Mouse (Mus musculus) limb, embryonic 10.5 days (tissue): Measurements from ENCODE around the gene Olfr1368. TPM values are rescaled to one million over a fixed set of nuclear protein-coding genes. Genes with fewer than 3 reads are reported as not detected.
"Not testable (repeated sequence)": the region's sequence is repeated elsewhere in the genome, so short reads cannot be mapped to it uniquely, and the experiment has no call there.

Experiments used
- DNase-seq: peaks from one replicate; pipeline ENCODE4 v3.0.0-alpha.2; 2017; ENCODE audit warnings: low spot score
- H3K27ac ChIP-seq: fragments of 300-500 bp; sonication (generic); 2 replicates; pipeline ENCODE4 v1.5.1; 2016; ENCODE audit warnings: mild to moderate bottlenecking
- H3K27me3 ChIP-seq: fragments of 300-500 bp; sonication (generic); 2 replicates; pipeline ENCODE4 v1.6.1; 2016; ENCODE audit warnings: low read depth, mild to moderate bottlenecking; ENCODE audit not compliant: poor library complexity, severe bottlenecking
- H3K36me3 ChIP-seq: fragments of 300-500 bp; sonication (generic); 2 replicates; pipeline ENCODE4 v1.6.1; 2016; ENCODE audit warnings: mild to moderate bottlenecking, moderate library complexity
- H3K4me1 ChIP-seq: fragments of 300-500 bp; sonication (generic); 2 replicates; pipeline ENCODE4 v1.6.1; 2016
- H3K4me3 ChIP-seq: fragments of 300-500 bp; sonication (generic); 2 replicates; pipeline ENCODE4 v1.5.1; 2016; ENCODE audit warnings: mild to moderate bottlenecking, moderate library complexity
- H3K9me3 ChIP-seq: fragments of 300-500 bp; sonication (generic); replicated peaks from 2 replicates; pipeline ENCODE4 v1.6.1; 2016; ENCODE audit warnings: mild to moderate bottlenecking
- WGBS: fragments of 180-500 bp; shearing (Covaris S2); methylation state at CpG from one replicate; pipeline ENCODE4 v1.1.7; 2016; 5-methylcytosine and 5-hydroxymethylcytosine counted together
- polyA plus RNA-seq: library from polyadenylated mRNA; unstranded; fragments of >200 nt; fragmentation: Nextera tagmentation; extraction: Ambion mirVana; gene quantifications from 2 replicates; pipeline ENCODE4 v1.2.1, GENCODE M21; 2016

The Olfr1368 gene
- polyA plus RNA-seq, 1 experiment from 2014 or later: not detected

DNA sequence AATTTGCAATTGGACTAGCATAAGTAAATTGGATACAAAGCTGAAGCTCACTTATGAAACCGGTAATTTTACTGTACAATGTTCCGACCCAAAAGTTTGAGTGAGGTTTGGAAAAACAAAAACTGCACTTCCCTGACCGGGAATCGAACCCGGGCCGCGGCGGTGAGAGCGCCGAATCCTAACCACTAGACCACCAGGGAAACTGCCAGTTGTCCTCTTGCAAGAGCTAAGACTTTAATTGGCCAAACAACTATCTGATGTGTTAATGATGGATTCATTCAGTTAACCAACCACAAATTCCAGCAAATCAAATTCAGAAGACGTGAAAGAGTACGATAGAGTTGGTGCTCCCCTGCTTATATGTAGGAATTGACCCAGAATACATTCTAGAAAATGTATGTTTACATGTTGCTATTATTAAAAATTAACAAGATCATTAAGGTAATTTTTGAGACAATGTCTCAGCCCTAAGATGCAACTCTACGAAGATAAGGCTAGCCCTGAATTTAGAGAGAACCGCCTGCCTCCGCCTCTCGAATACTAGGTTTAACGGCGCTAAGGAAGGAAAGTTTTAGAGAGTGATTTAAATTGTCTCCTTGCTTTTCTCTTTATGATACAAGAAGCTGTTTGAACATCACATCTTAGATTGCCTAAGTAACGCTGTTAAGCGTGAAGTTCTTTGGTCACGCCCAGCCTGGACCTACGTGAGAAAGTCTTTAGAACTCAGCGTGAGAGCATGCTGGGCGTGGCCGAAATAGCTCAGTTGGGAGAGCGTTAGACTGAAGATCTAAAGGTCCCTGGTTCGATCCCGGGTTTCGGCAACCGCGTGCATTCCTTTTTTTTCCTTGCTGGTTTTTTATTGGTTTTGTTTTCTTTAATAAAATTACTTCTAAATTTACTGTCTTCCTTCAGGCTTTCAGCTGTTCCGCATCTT lies 15.3 kb upstream of the Olfr1368 start:
- Histone ChIP-seq H3K27ac (no peak overlapping the region), H3K4me1 (no peaks in the 10 kb centered on the region), H3K36me3 (no peaks in the 10 kb centered on the region), H3K9me3 (no peaks in the 10 kb centered on the region), H3K4me3 (peak overlapping the region; percentile 64), H3K27me3 (no peaks in the 10 kb centered on the region)
- peak; percentile 95 for DNase-seq
- under 1% methylated on average over 32 of the region's 32 CpGs for WGBS

DNA sequence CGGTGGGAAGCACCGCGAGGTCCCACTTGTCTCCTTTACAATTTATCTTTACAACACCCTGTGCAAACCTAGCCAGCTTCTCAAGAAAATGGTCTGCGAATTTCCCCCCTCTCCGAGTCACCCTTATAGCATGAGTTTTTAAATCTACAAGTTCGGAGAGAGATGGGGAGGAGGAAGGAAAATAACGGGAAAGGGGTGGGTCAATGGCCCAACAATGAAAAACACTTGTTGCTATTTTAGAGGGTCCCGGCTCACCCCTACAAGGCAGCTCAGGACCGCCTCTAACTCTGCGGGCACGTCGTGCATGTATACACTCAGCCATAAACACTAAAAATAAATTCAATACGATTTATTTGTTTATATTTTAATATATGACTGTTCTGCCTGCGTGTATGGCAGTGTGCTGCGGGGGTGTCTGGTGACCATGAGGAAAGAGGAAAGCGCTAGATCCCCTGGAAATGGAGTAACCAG lies 14.4 kb upstream of the Olfr1368 start:
- under 1% methylated on average over 16 of the region's 16 CpGs for WGBS
- DNase-seq: no peak

DNA sequence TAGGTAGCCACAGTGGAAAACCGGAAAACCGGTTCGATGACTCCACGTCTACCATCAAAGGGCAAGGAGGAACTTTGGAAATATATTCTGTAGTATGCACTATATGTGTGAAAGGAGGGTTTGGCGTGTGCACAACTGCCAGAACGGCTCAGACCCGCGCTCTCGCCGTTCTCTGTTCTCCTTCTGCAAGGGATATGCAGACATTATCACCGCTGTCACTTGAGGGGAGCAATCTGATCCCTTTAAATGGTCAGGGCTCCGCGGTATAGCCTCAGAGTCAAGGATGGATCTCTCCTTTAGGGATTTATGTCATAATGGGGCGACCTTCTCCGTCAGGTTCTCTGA lies 13.8 kb upstream of the Olfr1368 start:
- H3K36me3 ChIP-seq: no peaks in the 10 kb centered on the region
- DNase-seq: no peak
- H3K27me3 ChIP-seq: no peaks in the 10 kb centered on the region
- no peaks in the 10 kb centered on the region for H3K4me1 ChIP-seq
- H3K4me3 ChIP-seq: peak overlapping the region; percentile 64
- H3K9me3 ChIP-seq: no peaks in the 10 kb centered on the region
- H3K27ac ChIP-seq: no peak overlapping the region
- WGBS: 0% methylated on average over 15 of the region's 15 CpGs

More for the DNA sequence above, 14.4 kb upstream of the Olfr1368 start:
- H3K4me3 ChIP-seq: peak overlapping the region; percentile 64
- no peaks in the 10 kb centered on the region for H3K27me3 ChIP-seq
- H3K27ac ChIP-seq: no peak overlapping the region
- H3K4me1 ChIP-seq: no peaks in the 10 kb centered on the region
- H3K36me3 ChIP-seq: no peaks in the 10 kb centered on the region
- H3K9me3 ChIP-seq: no peaks in the 10 kb centered on the region

DNA sequence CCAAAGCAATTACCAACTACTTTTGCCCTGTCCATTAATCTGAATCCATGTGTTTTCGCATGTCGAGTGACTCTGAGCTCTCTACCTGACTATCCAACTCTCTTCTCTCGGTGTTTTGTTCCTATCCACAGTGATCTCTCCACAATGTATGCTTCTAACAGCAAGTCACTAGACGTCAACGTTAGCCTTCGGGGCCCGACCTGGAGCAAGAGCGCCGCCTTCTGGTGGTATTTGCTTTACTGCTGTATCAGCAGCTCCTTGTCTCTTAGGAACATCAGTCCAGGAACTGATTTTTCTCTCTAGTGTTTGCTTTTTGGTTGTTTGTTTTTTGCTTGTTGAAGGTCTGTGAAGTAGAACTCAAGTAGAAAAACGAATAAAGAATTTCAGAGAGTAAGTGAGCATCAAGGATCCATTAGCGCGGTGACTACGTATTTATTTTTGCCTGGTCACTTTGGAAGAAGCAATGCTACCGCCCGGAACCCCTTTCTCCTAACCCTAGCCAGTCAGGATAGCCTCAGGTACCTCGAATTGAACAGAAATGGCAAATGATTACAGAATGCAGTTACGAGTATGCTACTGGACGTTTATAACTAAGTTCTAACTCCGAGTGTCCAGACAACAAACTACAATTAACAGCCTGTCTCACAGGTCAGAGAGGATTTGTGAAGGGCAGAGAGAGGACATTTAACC lies 13.3 kb upstream of the Olfr1368 start:
- H3K27ac ChIP-seq: no peak overlapping the region
- no peaks in the 10 kb centered on the region for H3K27me3 ChIP-seq
- WGBS: under 1% methylated on average over 19 of the region's 19 CpGs
- H3K4me3 ChIP-seq: peak overlapping the region; percentile 64
- no peaks in the 10 kb centered on the region for H3K36me3 ChIP-seq
- H3K4me1 ChIP-seq: no peaks in the 10 kb centered on the region
- peak; percentile 93 for DNase-seq
- H3K9me3 ChIP-seq: no peaks in the 10 kb centered on the region

DNA sequence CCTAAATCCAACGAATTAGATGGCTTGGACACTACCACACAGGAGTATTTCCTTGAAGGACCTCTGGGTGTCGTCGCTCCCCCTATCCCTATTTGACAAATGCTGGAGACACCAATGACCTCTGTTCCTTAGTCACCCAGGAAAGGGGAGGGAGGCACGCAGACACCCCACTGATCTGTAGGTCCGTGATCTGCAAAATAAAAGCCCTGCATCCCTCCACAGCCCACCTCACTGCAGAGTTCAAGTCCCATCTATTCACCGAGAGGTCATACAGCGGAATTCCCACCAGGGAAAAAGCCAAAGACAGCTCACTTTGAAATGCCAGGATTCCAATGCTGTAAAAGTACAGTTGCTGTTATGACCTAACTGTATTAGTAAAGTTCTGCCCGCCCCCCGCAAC lies 12.4 kb upstream of the Olfr1368 start:
- 8% methylated on average over 9 of the region's 9 CpGs for WGBS
- no peaks in the 10 kb centered on the region for H3K9me3 ChIP-seq
- no peak overlapping the region for H3K27ac ChIP-seq
- H3K4me3 ChIP-seq: peak overlapping the region; percentile 64
- no peak for DNase-seq
- no peaks in the 10 kb centered on the region for H3K4me1 ChIP-seq
- no peaks in the 10 kb centered on the region for H3K36me3 ChIP-seq
- no peaks in the 10 kb centered on the region for H3K27me3 ChIP-seq

DNA sequence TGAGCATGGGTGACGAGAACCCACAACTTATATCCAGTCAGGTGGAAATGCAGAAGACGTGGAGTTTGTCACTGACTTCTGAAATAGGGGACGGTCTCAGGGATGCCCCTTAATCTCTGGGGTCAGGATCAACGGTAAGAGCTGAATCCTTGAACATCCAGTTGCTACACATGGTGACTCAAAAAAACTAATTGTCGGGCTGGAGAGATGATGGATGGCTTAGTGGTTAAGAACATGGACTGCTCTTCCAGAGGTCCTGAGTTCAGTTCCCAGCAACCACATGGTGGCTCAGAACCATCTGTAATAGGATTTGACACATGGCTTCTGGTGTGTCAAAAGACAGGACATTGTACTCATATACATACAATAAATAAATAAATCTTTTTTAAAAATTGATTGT lies 10.2 kb upstream of the Olfr1368 start:
- no peaks in the 10 kb centered on the region for H3K27me3 ChIP-seq
- 85% methylated on average over 5 of the region's 5 CpGs for WGBS
- no peaks in the 10 kb centered on the region for H3K9me3 ChIP-seq
- no peaks in the 10 kb centered on the region for H3K4me1 ChIP-seq
- no peaks in the 10 kb centered on the region for H3K36me3 ChIP-seq
- H3K4me3 ChIP-seq: no peak overlapping the region
- no peak for DNase-seq
- no peak overlapping the region for H3K27ac ChIP-seq

DNA sequence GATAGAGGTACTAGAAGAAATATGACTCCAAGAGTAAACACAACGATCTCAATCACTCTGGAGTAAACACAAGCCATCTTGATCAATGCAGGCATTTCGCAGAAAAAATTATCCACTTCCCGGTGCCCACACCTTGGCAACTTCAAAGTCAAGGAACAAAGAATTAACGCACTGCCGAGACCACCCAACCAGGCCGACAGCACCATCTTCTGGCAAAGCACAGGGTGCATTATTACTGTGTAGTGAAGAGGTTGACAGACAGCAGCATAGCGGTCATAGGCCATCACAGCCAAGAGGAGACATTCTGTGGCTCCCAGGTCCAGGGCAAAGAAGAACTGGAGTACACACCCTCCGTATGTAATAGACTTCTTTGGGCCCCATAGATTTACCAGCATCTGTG lies 3.2 kb downstream of the Olfr1368 start:
- no peak for DNase-seq
- Histone ChIP-seq H3K9me3 (no peaks in the 10 kb centered on the region), H3K4me1 (no peaks in the 10 kb centered on the region), H3K27me3 (no peaks in the 10 kb centered on the region), H3K36me3 (no peaks in the 10 kb centered on the region), H3K27ac (no peak overlapping the region), H3K4me3 (no peak overlapping the region)
- WGBS: 48% methylated on average over 8 of the region's 8 CpGs

DNA sequence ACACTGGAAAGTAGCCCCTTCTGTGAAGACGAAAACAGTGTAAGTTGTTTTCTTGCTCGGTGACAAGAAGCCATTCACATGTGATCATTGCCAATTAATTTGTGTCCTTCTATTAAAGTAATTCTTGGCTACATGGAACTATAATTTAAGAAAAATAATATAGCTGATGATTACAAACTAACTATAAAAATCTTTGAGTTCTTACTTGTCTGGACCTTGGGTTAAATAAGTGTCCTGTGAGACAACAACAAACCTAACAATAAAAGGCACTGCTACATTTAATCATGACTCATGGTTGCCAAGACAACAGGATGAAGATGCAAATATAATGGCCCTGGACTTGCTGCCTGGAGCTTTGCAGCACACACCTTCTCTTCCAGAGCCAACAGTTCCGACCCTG lies 16.3 kb downstream of the Olfr1368 start, which contains the start of gene Olfr263:
Olfr263 (plus strand) TSS at position 301 of the 400 bp plus-strand sequence.
- not testable (repeated sequence) for H3K27me3 ChIP-seq, H3K27ac ChIP-seq, H3K36me3 ChIP-seq, H3K4me1 ChIP-seq, H3K9me3 ChIP-seq, DNase-seq, H3K4me3 ChIP-seq
- WGBS: 86% methylated on average over 3 of the region's 3 CpGs

DNA sequence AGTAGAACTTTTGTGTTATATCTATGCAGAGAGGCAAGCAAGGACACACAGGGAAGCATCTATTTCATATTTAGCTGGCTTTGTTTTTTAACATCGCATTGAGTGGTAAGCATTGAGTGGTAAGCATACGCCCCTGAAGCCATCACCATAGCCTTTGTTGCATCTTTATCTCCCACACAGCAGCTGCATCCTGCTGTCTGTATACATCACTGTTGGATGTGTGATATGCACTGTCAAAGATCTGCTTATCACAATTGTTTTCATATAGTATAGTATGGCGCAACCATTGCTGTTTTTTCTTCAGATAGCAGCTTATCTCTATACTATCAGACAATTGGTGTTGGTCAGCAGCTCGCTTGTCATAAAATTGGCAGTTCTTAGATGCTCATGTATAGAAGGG lies 31.5 kb downstream of the Olfr1368 start:
- Histone ChIP-seq H3K27me3 (no peaks in the 10 kb centered on the region), H3K4me1 (no peaks in the 10 kb centered on the region), H3K36me3 (no peaks in the 10 kb centered on the region), H3K27ac (no peak overlapping the region), H3K4me3 (no peak overlapping the region), H3K9me3 (no peaks in the 10 kb centered on the region)
- 81% methylated on average over 4 of the region's 4 CpGs for WGBS
- no peak for DNase-seq

DNA sequence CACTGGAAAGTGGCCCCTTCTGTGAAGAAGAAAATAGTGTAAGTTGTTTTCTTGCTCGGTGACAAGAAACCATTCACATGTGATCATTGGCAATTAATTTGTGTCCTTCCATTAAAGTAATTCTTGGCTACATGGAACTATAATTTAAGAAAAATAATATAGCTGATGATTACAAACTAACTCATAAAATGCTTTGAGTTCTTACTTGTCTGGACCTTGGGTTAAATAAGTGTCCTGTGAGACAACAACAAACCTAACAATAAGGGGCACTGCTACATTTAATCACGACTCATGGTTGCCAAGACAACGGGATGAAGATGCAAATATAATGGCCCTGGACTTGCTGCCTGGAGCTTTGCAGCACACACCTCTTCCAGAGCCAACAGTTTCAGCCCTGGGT lies 34.5 kb downstream of the Olfr1368 start, which contains the start of gene Olfr1369-ps1:
Olfr1369-ps1 (plus strand) TSS at position 301 of the 400 bp plus-strand sequence.
- H3K4me1 ChIP-seq, H3K36me3 ChIP-seq, H3K4me3 ChIP-seq, H3K9me3 ChIP-seq, H3K27ac ChIP-seq, H3K27me3 ChIP-seq, DNase-seq: not testable (repeated sequence)
- 81% methylated on average over 3 of the region's 3 CpGs for WGBS

DNA sequence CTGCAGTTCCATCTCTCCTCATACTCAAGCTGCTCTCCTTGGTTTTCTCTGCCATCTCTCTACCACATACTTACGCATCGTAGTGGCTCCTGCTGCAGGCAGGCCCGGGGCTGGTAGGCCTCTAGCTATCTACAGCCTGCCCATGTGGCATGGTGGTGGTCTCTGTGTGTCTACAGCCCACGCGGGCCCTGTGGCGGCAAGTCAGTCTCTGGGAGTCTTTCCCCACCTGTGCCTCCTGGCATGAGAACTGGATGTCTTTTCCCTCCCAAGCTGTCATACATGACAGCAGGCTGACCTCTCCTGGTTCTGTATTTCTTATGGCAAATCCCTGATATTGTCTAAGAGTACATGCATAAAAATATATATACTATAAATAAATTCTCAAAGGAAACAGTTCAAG lies 35.2 kb downstream of the Olfr1368 start:
- 94% methylated on average over 6 of the region's 6 CpGs for WGBS
- H3K4me1 ChIP-seq: no peaks in the 10 kb centered on the region

DNA sequence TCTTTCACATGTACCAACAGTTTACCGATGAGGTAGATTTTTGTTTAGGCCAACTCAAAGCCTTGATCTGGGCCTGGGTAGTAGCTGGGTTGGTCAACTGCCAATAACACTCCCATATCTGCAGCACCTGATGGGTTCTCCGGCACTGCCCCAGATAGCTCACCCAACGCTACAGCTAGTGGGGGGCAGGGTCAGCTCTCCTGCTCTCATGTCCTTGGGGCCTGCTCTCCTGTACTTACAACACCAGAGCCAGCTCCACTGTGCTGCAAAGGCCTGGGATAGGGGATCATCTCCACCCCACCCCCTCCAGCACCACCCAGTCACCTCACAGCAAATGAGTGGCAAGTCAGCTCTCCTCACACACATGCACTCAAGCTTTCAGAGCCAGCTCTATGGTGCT lies 35.9 kb downstream of the Olfr1368 start:
- H3K27ac ChIP-seq: no peak overlapping the region
- no peaks in the 10 kb centered on the region for H3K36me3 ChIP-seq
- no peak overlapping the region for H3K4me3 ChIP-seq
- H3K27me3 ChIP-seq: no peaks in the 10 kb centered on the region
- no peaks in the 10 kb centered on the region for H3K4me1 ChIP-seq
- no peaks in the 10 kb centered on the region for H3K9me3 ChIP-seq
- no peak for DNase-seq
- WGBS: 95% methylated on average over 3 of the region's 3 CpGs

More for the DNA sequence above, 35.2 kb downstream of the Olfr1368 start:
- no peak for DNase-seq
- Histone ChIP-seq H3K27me3 (no peaks in the 10 kb centered on the region), H3K4me3 (no peak overlapping the region), H3K27ac (no peak overlapping the region), H3K36me3 (no peaks in the 10 kb centered on the region), H3K9me3 (no peaks in the 10 kb centered on the region)
